Mouse (Mus musculus) B cell, adult 2 months (primary cell): ENCODE measurements around the gene Olfr763.
A peak's percentile ranks its signal among the peaks of the same experiment; 100 is the strongest.
"Not testable (repeated sequence)": the region's sequence is repeated elsewhere in the genome, so short reads cannot be mapped to it uniquely, and the experiment has no call there.

ENCODE experiments used
- DNase-seq, 2 experiments: peaks; one replicate each; pipeline ENCODE4 v3.0.0; 2022

The Olfr763 gene

GRCm38 (mm10) chr10:129010288-129010841, at the start of gene Olfr763:
TSS of gene Olfr763 (plus strand) at chr10:129010791.
- DNase-seq, result no peak

- no peak for DNase-seq
These were observed 45.6 kb upstream of the Olfr763 start for GRCm38 (mm10) chr10:128964961-128965360.

- DNase-seq, result no peak
These were observed 44.7 kb upstream of the Olfr763 start for GRCm38 (mm10) chr10:128965871-128966270.

- DNase-seq, result no peak
These were observed 42.2 kb upstream of the Olfr763 start for GRCm38 (mm10) chr10:128968341-128968749.

- no peak for DNase-seq
These were observed 39.8 kb upstream of the Olfr763 start for GRCm38 (mm10) chr10:128970740-128971250.

GRCm38 (mm10) chr10:128972841-128973240, 37.8 kb upstream of the Olfr763 start:
- DNase-seq, result no peak

- no peak for DNase-seq
These were observed 34.2 kb upstream of the Olfr763 start for GRCm38 (mm10) chr10:128976395-128976794.

GRCm38 (mm10) chr10:128977522-128978114, 33.0 kb upstream of the Olfr763 start:
- peak; percentile 4 to 7 for DNase-seq

- DNase-seq, result no peak
These were observed 29.8 kb upstream of the Olfr763 start for GRCm38 (mm10) chr10:128980644-128981365.

- DNase-seq, result not testable (repeated sequence)
These were observed 21.5 kb upstream of the Olfr763 start, which contains the start of gene Olfr9 for GRCm38 (mm10) chr10:128989131-128989530. TSS of gene Olfr9 (plus strand) at chr10:128989431.

- DNase-seq, result not testable (repeated sequence)
These were observed 20.3 kb upstream of the Olfr763 start for GRCm38 (mm10) chr10:128990129-128990850.

- DNase-seq, result no peak
These were observed 19.6 kb upstream of the Olfr763 start for GRCm38 (mm10) chr10:128990994-128991393.

- DNase-seq, result no peak
These were observed 14.8 kb upstream of the Olfr763 start for GRCm38 (mm10) chr10:128995796-128996195.

GRCm38 (mm10) chr10:128996523-128997040, 14.0 kb upstream of the Olfr763 start:
- DNase-seq, result no peak

GRCm38 (mm10) chr10:129004032-129004920, 6.3 kb upstream of the Olfr763 start:
- no peak for DNase-seq

- DNase-seq, result not testable (repeated sequence)
These were observed 920 bp downstream of the Olfr763 start for GRCm38 (mm10) chr10:129011511-129011910.

GRCm38 (mm10) chr10:129014477-129014876, 3.9 kb downstream of the Olfr763 start:
- DNase-seq, result no peak

GRCm38 (mm10) chr10:129023319-129023718, 12.7 kb downstream of the Olfr763 start:
- no peak for DNase-seq

- peak; percentile 37 to 54 for DNase-seq
These were observed 15.5 kb downstream of the Olfr763 start for GRCm38 (mm10) chr10:129026018-129026662.

- DNase-seq, result no peak
These were observed 17.8 kb downstream of the Olfr763 start for GRCm38 (mm10) chr10:129028343-129028742.

- no peak for DNase-seq
These were observed 29.2 kb downstream of the Olfr763 start, which contains the start of gene Olfr764-ps1 for GRCm38 (mm10) chr10:129039796-129040195. TSS of gene Olfr764-ps1 (minus strand) at chr10:129039896.
